Mouse (Mus musculus) midbrain, postnatal 0 days (tissue): Measurements from ENCODE around the gene Tbck. TPM values are rescaled to one million over a fixed set of nuclear protein-coding genes. Genes with fewer than 3 reads are reported as not detected.

Experiments
- ATAC-seq: fragments of 200-750 bp; cut with Nextera tagmentation; 2 replicates; pipeline ENCODE4 v1.8.0; 2017; ENCODE audit warnings: moderate number of reproducible peaks, mild to moderate bottlenecking, moderate TSS enrichment, moderate library complexity; ENCODE audit not compliant: low FRiP score
- DNase-seq: peaks from one replicate; pipeline ENCODE4 v3.0.0-alpha.2; 2015; ENCODE audit warnings: low spot score
- H3K27ac ChIP-seq: fragments of 300-500 bp; sonication (generic); 2 replicates; pipeline ENCODE4 v1.5.1; 2014; ENCODE audit warnings: low read depth, mild to moderate bottlenecking, low read length, mixed read lengths
- H3K27me3 ChIP-seq: fragments of 300-500 bp; sonication (generic); 2 replicates; pipeline ENCODE4 v1.6.1; 2014; ENCODE audit warnings: low read length, control low read depth, mixed read lengths; ENCODE audit not compliant: insufficient read depth
- H3K36me3 ChIP-seq: fragments of 300-500 bp; sonication (generic); 2 replicates; pipeline ENCODE4 v1.6.1; 2014; ENCODE audit warnings: low read length, control low read depth, mixed read lengths; ENCODE audit not compliant: insufficient read depth
- H3K4me1 ChIP-seq: fragments of 300-500 bp; sonication (generic); 2 replicates; pipeline ENCODE4 v1.6.1; 2014; ENCODE audit warnings: mild to moderate bottlenecking, control low read depth, antibody characterized with exemption, low read length, mixed read lengths; ENCODE audit not compliant: insufficient read depth
- H3K4me2 ChIP-seq: fragments of 300-500 bp; sonication (generic); 2 replicates; pipeline ENCODE4 v1.6.1; 2014; ENCODE audit warnings: low read depth, mild to moderate bottlenecking, low read length, mixed read lengths; ENCODE audit not compliant: poor library complexity, severe bottlenecking
- H3K4me3 ChIP-seq: fragments of 300-500 bp; sonication (generic); 2 replicates; pipeline ENCODE4 v1.5.1; 2014; ENCODE audit warnings: low read depth, mild to moderate bottlenecking, low read length, moderate library complexity
- H3K9ac ChIP-seq: fragments of 300-500 bp; sonication (generic); replicated peaks from 2 replicates; pipeline ENCODE4 v1.6.1; 2014; ENCODE audit warnings: mild to moderate bottlenecking, low read length, moderate library complexity, mixed read lengths; ENCODE audit not compliant: poor library complexity, severe bottlenecking
- H3K9me3 ChIP-seq: fragments of 300-500 bp; sonication (generic); 2 replicates; pipeline ENCODE4 v1.6.1; 2016; ENCODE audit warnings: low read length, control low read depth
- CTCF ChIP-seq: IDR thresholded peaks from 2 replicates; pipeline ENCODE4 v1.5.1; 2016; ENCODE audit warnings: antibody characterized with exemption, mild to moderate bottlenecking
- WGBS: fragments of 180-500 bp; shearing (Covaris S2); extraction: QIAGEN DNeasy Blood & Tissue Kit; methylation state at CpG from one replicate; pipeline ENCODE4 v1.1.7; 2014; 5-methylcytosine and 5-hydroxymethylcytosine counted together
- polyA plus RNA-seq: library from polyadenylated mRNA; unstranded; fragments of >200 nt; fragmentation: Nextera tagmentation; extraction: Ambion mirVana; gene quantifications from 2 replicates; pipeline ENCODE4 v1.2.1, GENCODE M21; 2015
- total RNA-seq: library from RNA; depleted of rRNA; stranded (reverse); fragments of >200 nt; gene quantifications from 2 replicates; pipeline ENCODE4 v1.2.3, GENCODE M21; 2014

Gene Tbck
- total and polyA plus RNA-seq, 2 experiments from 2014 or later, result 33.2 to 43.5 TPM

- Histone ChIP-seq H3K4me2 (no peak overlapping the region), H3K9me3 (no peaks in the 10 kb centered on the region), H3K4me1 (no peaks in the 10 kb centered on the region), H3K27me3 (no peaks in the 10 kb centered on the region), H3K9ac (no peak overlapping the region), H3K36me3 (no peaks in the 10 kb centered on the region), H3K4me3 (no peak overlapping the region), H3K27ac (no peak overlapping the region)
- no peak for TF ChIP-seq CTCF
- no peak for DNase-seq
- no peak for ATAC-seq
- WGBS, result 92% methylated on average over 3 of the region's 3 CpGs
These were observed 32.2 kb upstream of the Tbck start for GRCm38 (mm10) chr3:132651776-132652175.

GRCm38 (mm10) chr3:132653959-132654358, 30.0 kb upstream of the Tbck start:
- WGBS, result 84% methylated on average over 7 of the region's 7 CpGs

GRCm38 (mm10) chr3:132655955-132656354, 28.0 kb upstream of the Tbck start:
- H3K4me3 ChIP-seq, result no peak overlapping the region
- no peak overlapping the region for H3K27ac ChIP-seq
- H3K4me2 ChIP-seq, result no peak overlapping the region
- no peak overlapping the region for H3K9ac ChIP-seq
- H3K9me3 ChIP-seq, result no peaks in the 10 kb centered on the region
- peaks cover 8% of the 10 kb centered on the region for H3K36me3 ChIP-seq
- H3K27me3 ChIP-seq, result no peaks in the 10 kb centered on the region
- DNase-seq, result no peak
- no peak for ATAC-seq
- H3K4me1 ChIP-seq, result no peaks in the 10 kb centered on the region
- TF ChIP-seq CTCF, result no peak
- 63% methylated on average over 2 of the region's 2 CpGs for WGBS

More at GRCm38 (mm10) chr3:132653959-132654358, 30.0 kb upstream of the Tbck start:
- H3K9me3 ChIP-seq, result no peaks in the 10 kb centered on the region
- no peak overlapping the region for H3K4me2 ChIP-seq
- no peaks in the 10 kb centered on the region for H3K36me3 ChIP-seq
- H3K4me1 ChIP-seq, result no peaks in the 10 kb centered on the region
- no peaks in the 10 kb centered on the region for H3K27me3 ChIP-seq
- H3K9ac ChIP-seq, result no peak overlapping the region
- DNase-seq, result no peak
- no peak overlapping the region for H3K27ac ChIP-seq
- TF ChIP-seq CTCF, result no peak
- no peak for ATAC-seq
- H3K4me3 ChIP-seq, result no peak overlapping the region

- H3K9me3 ChIP-seq, result no peaks in the 10 kb centered on the region
- no peak overlapping the region for H3K9ac ChIP-seq
- ATAC-seq (no peak), DNase-seq (no peak)
- TF ChIP-seq CTCF, result no peak
- no peak overlapping the region for H3K4me3 ChIP-seq
- H3K4me1 ChIP-seq, result no peaks in the 10 kb centered on the region
- peaks cover 18% of the 10 kb centered on the region for H3K36me3 ChIP-seq
- H3K27ac ChIP-seq, result no peak overlapping the region
- no peak overlapping the region for H3K4me2 ChIP-seq
- WGBS, result 89% methylated on average over 2 of the region's 2 CpGs
- no peaks in the 10 kb centered on the region for H3K27me3 ChIP-seq
These were observed 6.5 kb upstream of the Tbck start for GRCm38 (mm10) chr3:132677494-132677893.

GRCm38 (mm10) chr3:132684231-132684928, 436 bp downstream of the Tbck start, which contains the start of gene Aimp1:
TSS of gene Aimp1 (minus strand) at chr3:132684370.
- DNase-seq (no peak), ATAC-seq (peak; percentile 77; the same call in 1 of the 2 replicates)
- H3K27me3 ChIP-seq, result no peaks in the 10 kb centered on the region
- H3K9me3 ChIP-seq, result no peaks in the 10 kb centered on the region
- H3K4me3 ChIP-seq, result peak within 1 kb of the TSS; percentile 55
- peak within 1 kb of the TSS; percentile 86 for H3K27ac ChIP-seq
- 2% methylated on average over 27 of the region's 27 CpGs for WGBS
- peak within 1 kb of the TSS; percentile 76 for H3K4me2 ChIP-seq
- peak within 1 kb of the TSS; percentile 73 for H3K9ac ChIP-seq
- no peak for TF ChIP-seq CTCF
- no peaks in the 10 kb centered on the region; the same call in 1 of the 2 replicates for H3K4me1 ChIP-seq
- H3K36me3 ChIP-seq, result peaks cover 4% of the 10 kb centered on the region; the same call in 1 of the 2 replicates

GRCm38 (mm10) chr3:132701368-132701767, 17.4 kb downstream of the Tbck start:
- Histone ChIP-seq H3K9ac (no peak overlapping the region), H3K4me3 (no peak overlapping the region), H3K27me3 (no peaks in the 10 kb centered on the region), H3K4me2 (no peak overlapping the region), H3K4me1 (no peaks in the 10 kb centered on the region), H3K27ac (no peak overlapping the region), H3K9me3 (no peaks in the 10 kb centered on the region), H3K36me3 (no peaks in the 10 kb centered on the region)
- 75% methylated on average over 3 of the region's 3 CpGs for WGBS
- peak; percentile 52; the same call in 1 of the 2 replicates for ATAC-seq
- peak; percentile 90 for TF ChIP-seq CTCF
- peak; percentile 69 for DNase-seq
